Mouse (Mus musculus) adrenal gland, adult (tissue): ENCODE measurements around the gene Vmn1r53.
"Not testable (repeated sequence)": the region's sequence is repeated elsewhere in the genome, so short reads cannot be mapped to it uniquely, and the experiment has no call there.

Experiments used
- DNase-seq, 2 experiments: peaks; one replicate each; pipeline ENCODE4 v3.0.0; 2022 to 2023; ENCODE audit warnings: low spot score in 1 of 2; ENCODE audit not compliant: inconsistent age in 2 of 2

Gene Vmn1r53

GRCm38 (mm10) chr6:90224338-90224737, at the start of gene Vmn1r53:
TSS of gene Vmn1r53 (minus strand) at chr6:90224438.
- DNase-seq = no peak

- no peak for DNase-seq
Observed at GRCm38 (mm10) chr6:90246000-90246399, 21.8 kb upstream of the Vmn1r53 start, which contains the start of gene Vmn1r54. TSS of gene Vmn1r54 (plus strand) at chr6:90246300.

- DNase-seq = no peak
Observed at GRCm38 (mm10) chr6:90244019-90244418, 19.8 kb upstream of the Vmn1r53 start.

- no peak for DNase-seq
Observed at GRCm38 (mm10) chr6:90232681-90233080, 8.4 kb upstream of the Vmn1r53 start.

- not testable (repeated sequence) for DNase-seq
Observed at GRCm38 (mm10) chr6:90232114-90232513, 7.9 kb upstream of the Vmn1r53 start.

- not testable (repeated sequence) for DNase-seq
Observed at GRCm38 (mm10) chr6:90202493-90202892, 21.7 kb downstream of the Vmn1r53 start, which contains the start of gene V1ra8. TSS of gene V1ra8 (plus strand) at chr6:90202793.

- no peak for DNase-seq
Observed at GRCm38 (mm10) chr6:90174508-90174907, 49.7 kb downstream of the Vmn1r53 start, which contains the start of gene Vmn1r52. TSS of gene Vmn1r52 (plus strand) at chr6:90174808.
